Mouse (Mus musculus) limb, embryonic 15.5 days (tissue): ENCODE measurements around the gene Lgr4. TPM values are rescaled to one million over a fixed set of nuclear protein-coding genes. Genes with fewer than 3 reads are reported as not detected.

Source experiments
- ATAC-seq: fragments of 200-750 bp; cut with Nextera tagmentation; 2 replicates; pipeline ENCODE4 v1.8.0; 2017; ENCODE audit warnings: low read depth, moderate TSS enrichment; ENCODE audit not compliant: insufficient number of reproducible peaks, low FRiP score, low TSS enrichment
- H3K27ac ChIP-seq: fragments of 300-500 bp; sonication (generic); 2 replicates; pipeline ENCODE4 v1.5.1; 2015; ENCODE audit warnings: moderate library complexity, mild to moderate bottlenecking, inconsistent platforms
- H3K27me3 ChIP-seq: fragments of 300-500 bp; sonication (generic); 2 replicates; pipeline ENCODE4 v1.6.1; 2015; ENCODE audit warnings: inconsistent platforms
- H3K36me3 ChIP-seq: fragments of 300-500 bp; sonication (generic); 2 replicates; pipeline ENCODE4 v1.6.1; 2015; ENCODE audit warnings: inconsistent platforms
- H3K4me1 ChIP-seq: fragments of 300-500 bp; sonication (generic); 2 replicates; pipeline ENCODE4 v1.6.1; 2015; ENCODE audit warnings: inconsistent platforms
- H3K4me2 ChIP-seq: fragments of 300-500 bp; sonication (generic); 2 replicates; pipeline ENCODE4 v1.6.1; 2015; ENCODE audit warnings: mild to moderate bottlenecking, inconsistent platforms
- H3K4me3 ChIP-seq: fragments of 300-500 bp; sonication (generic); 2 replicates; pipeline ENCODE4 v1.5.1; 2015; ENCODE audit warnings: mild to moderate bottlenecking, inconsistent platforms
- H3K9ac ChIP-seq: fragments of 300-500 bp; sonication (generic); 2 replicates; pipeline ENCODE4 v1.6.1; 2015; ENCODE audit warnings: inconsistent platforms
- H3K9me3 ChIP-seq: fragments of 300-500 bp; sonication (generic); 2 replicates; pipeline ENCODE4 v1.6.1; 2016; ENCODE audit warnings: inconsistent platforms
- WGBS: fragments of 180-500 bp; shearing (Covaris S2); methylation state at CpG from one replicate; pipeline ENCODE4 v1.1.7; 2015; 5-methylcytosine and 5-hydroxymethylcytosine counted together
- polyA plus RNA-seq: library from polyadenylated mRNA; unstranded; fragments of >200 nt; fragmentation: Nextera tagmentation; extraction: Ambion mirVana; gene quantifications from 2 replicates; pipeline ENCODE4 v1.2.1, GENCODE M21; 2015

Gene Lgr4
- polyA plus RNA-seq, 1 experiment from 2014 or later = 15.1 TPM

GRCm38 (mm10) chr2:109953893-109954292, 36.4 kb downstream of the Lgr4 start:
- H3K9ac ChIP-seq = no peak overlapping the region
- H3K4me3 ChIP-seq = no peak overlapping the region
- no peak overlapping the region for H3K4me2 ChIP-seq
- no peaks in the 10 kb centered on the region for H3K27me3 ChIP-seq
- no peak overlapping the region for H3K27ac ChIP-seq
- no peaks in the 10 kb centered on the region for H3K36me3 ChIP-seq
- peaks cover 27% of the 10 kb centered on the region for H3K4me1 ChIP-seq
- no peaks in the 10 kb centered on the region for H3K9me3 ChIP-seq
- no peak for ATAC-seq
- 79% methylated on average over 4 of the region's 4 CpGs for WGBS

GRCm38 (mm10) chr2:109955060-109955459, 37.6 kb downstream of the Lgr4 start:
- Histone ChIP-seq H3K27ac (no peak overlapping the region), H3K27me3 (no peaks in the 10 kb centered on the region), H3K4me2 (no peak overlapping the region), H3K9me3 (no peaks in the 10 kb centered on the region), H3K4me1 (peaks cover 36% of the 10 kb centered on the region), H3K4me3 (no peak overlapping the region), H3K36me3 (no peaks in the 10 kb centered on the region), H3K9ac (no peak overlapping the region)
- 64% methylated on average over 5 of the region's 5 CpGs for WGBS
- ATAC-seq = no peak

- ATAC-seq = no peak
- peaks cover 34% of the 10 kb centered on the region for H3K4me1 ChIP-seq
- H3K9ac ChIP-seq = no peak overlapping the region
- H3K9me3 ChIP-seq = no peaks in the 10 kb centered on the region
- no peaks in the 10 kb centered on the region for H3K36me3 ChIP-seq
- no peak overlapping the region for H3K4me2 ChIP-seq
- H3K27me3 ChIP-seq = no peaks in the 10 kb centered on the region
- H3K4me3 ChIP-seq = no peak overlapping the region
- no peak overlapping the region for H3K27ac ChIP-seq
- 79% methylated on average over 5 of the region's 5 CpGs for WGBS
These were observed 38.5 kb downstream of the Lgr4 start for GRCm38 (mm10) chr2:109955910-109956309.

- no peak for ATAC-seq
- H3K9me3 ChIP-seq = no peaks in the 10 kb centered on the region
- H3K36me3 ChIP-seq = no peaks in the 10 kb centered on the region
- no peak overlapping the region for H3K4me2 ChIP-seq
- H3K9ac ChIP-seq = no peak overlapping the region
- H3K27me3 ChIP-seq = no peaks in the 10 kb centered on the region
- 70% methylated on average over 4 of the region's 4 CpGs for WGBS
- H3K4me1 ChIP-seq = peaks cover 34% of the 10 kb centered on the region
- no peak overlapping the region for H3K4me3 ChIP-seq
- no peak overlapping the region for H3K27ac ChIP-seq
These were observed 39.3 kb downstream of the Lgr4 start for GRCm38 (mm10) chr2:109956785-109957184.

GRCm38 (mm10) chr2:109958692-109959406, 41.4 kb downstream of the Lgr4 start:
- Histone ChIP-seq H3K4me2 (no peak overlapping the region), H3K9me3 (no peaks in the 10 kb centered on the region), H3K27me3 (no peaks in the 10 kb centered on the region), H3K27ac (no peak overlapping the region), H3K4me1 (peaks cover 21% of the 10 kb centered on the region), H3K9ac (no peak overlapping the region), H3K36me3 (no peaks in the 10 kb centered on the region), H3K4me3 (no peak overlapping the region)
- WGBS = 47% methylated on average over 4 of the region's 4 CpGs
- no peak for ATAC-seq

GRCm38 (mm10) chr2:109959407-109960075, 42.1 kb downstream of the Lgr4 start:
- Histone ChIP-seq H3K4me2 (no peak overlapping the region), H3K4me1 (peaks cover 20% of the 10 kb centered on the region), H3K4me3 (no peak overlapping the region), H3K27ac (no peak overlapping the region), H3K27me3 (no peaks in the 10 kb centered on the region), H3K36me3 (no peaks in the 10 kb centered on the region), H3K9ac (no peak overlapping the region), H3K9me3 (no peaks in the 10 kb centered on the region)
- no peak for ATAC-seq
- WGBS = 57% methylated on average over 11 of the region's 11 CpGs

GRCm38 (mm10) chr2:109960246-109960645, 42.8 kb downstream of the Lgr4 start:
- no peak overlapping the region for H3K9ac ChIP-seq
- H3K27me3 ChIP-seq = no peaks in the 10 kb centered on the region
- H3K27ac ChIP-seq = no peak overlapping the region
- peaks cover 20% of the 10 kb centered on the region for H3K4me1 ChIP-seq
- WGBS = 44% methylated on average over 3 of the region's 3 CpGs
- no peak for ATAC-seq
- H3K4me3 ChIP-seq = no peak overlapping the region
- no peaks in the 10 kb centered on the region for H3K9me3 ChIP-seq
- H3K4me2 ChIP-seq = no peak overlapping the region
- no peaks in the 10 kb centered on the region for H3K36me3 ChIP-seq

GRCm38 (mm10) chr2:109961174-109961573, 43.7 kb downstream of the Lgr4 start:
- Histone ChIP-seq H3K36me3 (no peaks in the 10 kb centered on the region), H3K27me3 (no peaks in the 10 kb centered on the region), H3K4me1 (peaks cover 20% of the 10 kb centered on the region), H3K27ac (no peak overlapping the region), H3K4me2 (no peak overlapping the region), H3K4me3 (no peak overlapping the region), H3K9me3 (no peaks in the 10 kb centered on the region), H3K9ac (no peak overlapping the region)
- no peak for ATAC-seq
- 42% methylated on average over 4 of the region's 4 CpGs for WGBS

GRCm38 (mm10) chr2:109963591-109964258, 46.3 kb downstream of the Lgr4 start:
- Histone ChIP-seq H3K9ac (no peak overlapping the region), H3K36me3 (no peaks in the 10 kb centered on the region), H3K4me2 (no peak overlapping the region), H3K27ac (no peak overlapping the region), H3K9me3 (no peaks in the 10 kb centered on the region), H3K27me3 (no peaks in the 10 kb centered on the region), H3K4me1 (peaks cover 14% of the 10 kb centered on the region), H3K4me3 (no peak overlapping the region)
- ATAC-seq = no peak
- 85% methylated on average over 5 of the region's 5 CpGs for WGBS

- no peak overlapping the region for H3K9ac ChIP-seq
- H3K4me2 ChIP-seq = no peak overlapping the region
- no peak for ATAC-seq
- H3K4me3 ChIP-seq = no peak overlapping the region
- H3K36me3 ChIP-seq = no peaks in the 10 kb centered on the region
- 76% methylated on average over 9 of the region's 9 CpGs for WGBS
- H3K27ac ChIP-seq = no peak overlapping the region
- H3K9me3 ChIP-seq = no peaks in the 10 kb centered on the region
- H3K27me3 ChIP-seq = no peaks in the 10 kb centered on the region
- H3K4me1 ChIP-seq = peaks cover 13% of the 10 kb centered on the region; the same call in 1 of the 2 replicates
These were observed 48.4 kb downstream of the Lgr4 start for GRCm38 (mm10) chr2:109965753-109966420.

- Histone ChIP-seq H3K27me3 (no peaks in the 10 kb centered on the region), H3K4me1 (peaks cover 9% of the 10 kb centered on the region; the same call in 1 of the 2 replicates), H3K9ac (no peak overlapping the region), H3K27ac (no peak overlapping the region), H3K36me3 (no peaks in the 10 kb centered on the region), H3K4me3 (no peak overlapping the region), H3K4me2 (no peak overlapping the region), H3K9me3 (no peaks in the 10 kb centered on the region)
- 93% methylated on average over 4 of the region's 4 CpGs for WGBS
- ATAC-seq = no peak
These were observed 49.4 kb downstream of the Lgr4 start for GRCm38 (mm10) chr2:109966863-109967262.

- Histone ChIP-seq H3K9ac (no peak overlapping the region), H3K4me1 (peaks cover 15% of the 10 kb centered on the region), H3K4me2 (no peak overlapping the region), H3K27ac (peak overlapping the region; percentile 66; the same call in 1 of the 2 replicates), H3K27me3 (no peaks in the 10 kb centered on the region), H3K9me3 (no peaks in the 10 kb centered on the region), H3K36me3 (no peaks in the 10 kb centered on the region), H3K4me3 (no peak overlapping the region)
- 77% methylated on average over 3 of the region's 3 CpGs for WGBS
- ATAC-seq = no peak
These were observed 51.9 kb downstream of the Lgr4 start for GRCm38 (mm10) chr2:109969381-109969780.
